Mouse (Mus musculus) ES-E14 (cell line): ENCODE measurements around the gene Gm3625.

Experiments used
- CHD2 ChIP-seq: IDR thresholded peaks from 2 replicates; pipeline ENCODE4 v1.6.1; 2014; ENCODE audit warnings: mild to moderate bottlenecking, low read depth, low read length, inconsistent platforms
- HCFC1 ChIP-seq: IDR thresholded peaks from 2 replicates; pipeline ENCODE4 v1.6.1; 2012; ENCODE audit warnings: low read length, inconsistent platforms, borderline replicate concordance; ENCODE audit not compliant: insufficient read depth
- MAFK ChIP-seq: IDR thresholded peaks from 2 replicates; pipeline ENCODE4 v1.6.1; 2014; ENCODE audit warnings: mild to moderate bottlenecking, low read depth, low read length, inconsistent platforms; ENCODE audit not compliant: insufficient read depth
- ZC3H11A ChIP-seq: IDR thresholded peaks from 2 replicates; pipeline ENCODE4 v1.6.1; 2012; ENCODE audit warnings: low read depth, mild to moderate bottlenecking, inconsistent platforms, low read length, borderline replicate concordance
- ZNF384 ChIP-seq: IDR thresholded peaks from 2 replicates; pipeline ENCODE4 v1.6.1; 2012; ENCODE audit warnings: low read depth, low read length, inconsistent platforms

DNA sequence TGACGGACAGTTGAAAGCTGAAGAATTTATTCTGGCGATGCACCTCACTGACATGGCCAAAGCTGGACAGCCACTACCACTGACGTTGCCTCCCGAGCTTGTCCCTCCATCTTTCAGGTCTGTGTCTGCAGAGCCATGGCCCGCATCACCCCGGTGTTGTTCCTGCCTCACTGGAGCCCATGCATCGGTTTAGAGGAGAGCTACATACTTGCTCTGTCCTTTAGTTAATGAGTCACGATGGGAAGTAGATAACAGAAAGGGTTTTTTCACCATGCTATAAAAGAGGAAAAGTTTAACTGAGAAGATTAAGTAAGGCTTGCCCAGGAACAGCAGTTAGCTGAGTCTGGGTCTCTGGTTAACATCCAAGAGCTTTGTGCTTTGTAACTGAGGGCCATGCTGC lies 40.2 kb upstream of the Gm3625 start:
- TF ChIP-seq HCFC1, result no peak
- TF ChIP-seq CHD2, result no peak
- no peak for TF ChIP-seq ZC3H11A
- TF ChIP-seq MAFK, result no peak
- TF ChIP-seq ZNF384, result no peak
